Mouse (Mus musculus): ENCODE measurements around the gene Ppt2. TPM values are rescaled to one million over a fixed set of nuclear protein-coding genes. Genes with fewer than 3 reads are reported as not detected.

Gene Ppt2
- polyA plus RNA-seq, 1 experiment, result 12.7 TPM

GRCm38 (mm10) chr17:34589681-34590101 is 38.6 kb downstream of the Ppt2 start, which contains the start of gene Gpsm3:
TSS of gene Gpsm3 (plus strand) at chr17:34589806.
- H3K36me3 ChIP-seq (ENCODE audit: control insufficient read depth, insufficient read depth), result peaks cover 3% of the 10 kb centered on the region
- TF ChIP-seq FOSL1 (IDR thresholded peaks at IDR 0.05; ENCODE audit: insufficient read depth, low read length, poor library complexity, severe bottlenecking) (no peak), USF1 (IDR thresholded peaks at IDR 0.05; ENCODE audit: low read depth) (no peak), CTCF (IDR thresholded peaks at IDR 0.05; ENCODE audit: control insufficient read depth, insufficient read depth, insufficient read length) (no peak), MYOG (IDR thresholded peaks at IDR 0.05; ENCODE audit: control insufficient read depth, extremely low read depth, insufficient read length) (no peak), MYOD1 (IDR thresholded peaks at IDR 0.05; ENCODE audit: control insufficient read depth, insufficient read length, low read depth) (no peak), MAX (IDR thresholded peaks at IDR 0.05) (no peak), CEBPB (IDR thresholded peaks at IDR 0.05; ENCODE audit: low read depth) (no peak)
- no peaks in the 10 kb centered on the region for H3K27me3 ChIP-seq (ENCODE audit: control insufficient read depth, insufficient read depth, insufficient read length)
- peaks cover 2% of the 10 kb centered on the region for H3K79me3 ChIP-seq (ENCODE audit: low read depth)
- peaks cover 16% of the 10 kb centered on the region for H3K79me2 ChIP-seq (ENCODE audit: control insufficient read depth, insufficient read depth)
- no peak within 1 kb of the TSS for H3ac ChIP-seq (ENCODE audit: control insufficient read depth, insufficient read length, low read depth)
- H3K4me3 ChIP-seq (ENCODE audit: insufficient read depth, poor library complexity, severe bottlenecking), result no peak within 1 kb of the TSS

- peaks cover 2% of the 10 kb centered on the region for H3K79me3 ChIP-seq (ENCODE audit: low read depth)
- H3ac ChIP-seq (ENCODE audit: control insufficient read depth, insufficient read length, low read depth), result no peak overlapping the region
- H3K36me3 ChIP-seq (ENCODE audit: control insufficient read depth, insufficient read depth), result no peaks in the 10 kb centered on the region
- H3K27me3 ChIP-seq (ENCODE audit: control insufficient read depth, insufficient read depth, insufficient read length), result no peaks in the 10 kb centered on the region
- no peak overlapping the region for H3K4me3 ChIP-seq (ENCODE audit: insufficient read depth, poor library complexity, severe bottlenecking)
- peaks cover 12% of the 10 kb centered on the region for H3K79me2 ChIP-seq (ENCODE audit: control insufficient read depth, insufficient read depth)
- TF ChIP-seq MYOD1 (IDR thresholded peaks at IDR 0.05; ENCODE audit: control insufficient read depth, insufficient read length, low read depth) (no peak), MAX (IDR thresholded peaks at IDR 0.05) (no peak), FOSL1 (IDR thresholded peaks at IDR 0.05; ENCODE audit: insufficient read depth, low read length, poor library complexity, severe bottlenecking) (no peak), CTCF (IDR thresholded peaks at IDR 0.05; ENCODE audit: control insufficient read depth, insufficient read depth, insufficient read length) (no peak), CEBPB (IDR thresholded peaks at IDR 0.05; ENCODE audit: low read depth) (no peak), MYOG (IDR thresholded peaks at IDR 0.05; ENCODE audit: control insufficient read depth, extremely low read depth, insufficient read length) (no peak), USF1 (IDR thresholded peaks at IDR 0.05; ENCODE audit: low read depth) (no peak)
Observed at GRCm38 (mm10) chr17:34589206-34589605, 39.1 kb downstream of the Ppt2 start.

- H3K27me3 ChIP-seq (ENCODE audit: control insufficient read depth, insufficient read depth, insufficient read length), result no peaks in the 10 kb centered on the region
- peaks cover 9% of the 10 kb centered on the region for H3K79me2 ChIP-seq (ENCODE audit: control insufficient read depth, insufficient read depth)
- H3K4me3 ChIP-seq (ENCODE audit: insufficient read depth, poor library complexity, severe bottlenecking), result no peak overlapping the region
- H3K36me3 ChIP-seq (ENCODE audit: control insufficient read depth, insufficient read depth), result no peaks in the 10 kb centered on the region
- TF ChIP-seq CTCF (IDR thresholded peaks at IDR 0.05; ENCODE audit: control insufficient read depth, insufficient read depth, insufficient read length) (no peak), CEBPB (IDR thresholded peaks at IDR 0.05; ENCODE audit: low read depth) (no peak), USF1 (IDR thresholded peaks at IDR 0.05; ENCODE audit: low read depth) (no peak), MYOD1 (IDR thresholded peaks at IDR 0.05; ENCODE audit: control insufficient read depth, insufficient read length, low read depth) (no peak), MAX (IDR thresholded peaks at IDR 0.05) (no peak), FOSL1 (IDR thresholded peaks at IDR 0.05; ENCODE audit: insufficient read depth, low read length, poor library complexity, severe bottlenecking) (no peak), MYOG (IDR thresholded peaks at IDR 0.05; ENCODE audit: control insufficient read depth, extremely low read depth, insufficient read length) (no peak)
- H3K79me3 ChIP-seq (ENCODE audit: low read depth), result peaks cover 2% of the 10 kb centered on the region
- H3ac ChIP-seq (ENCODE audit: control insufficient read depth, insufficient read length, low read depth), result no peak overlapping the region
Observed at GRCm38 (mm10) chr17:34588767-34589166, 39.5 kb downstream of the Ppt2 start.

- H3K27me3 ChIP-seq (ENCODE audit: control insufficient read depth, insufficient read depth, insufficient read length), result peaks cover 3% of the 10 kb centered on the region
- H3K79me2 ChIP-seq (ENCODE audit: control insufficient read depth, insufficient read depth), result peaks cover 2% of the 10 kb centered on the region
- H3K4me3 ChIP-seq (ENCODE audit: insufficient read depth, poor library complexity, severe bottlenecking), result peak overlapping the region; percentile 49
- H3K79me3 ChIP-seq (ENCODE audit: low read depth), result peaks cover 1% of the 10 kb centered on the region
- TF ChIP-seq CEBPB (IDR thresholded peaks at IDR 0.05; ENCODE audit: low read depth) (no peak), FOSL1 (IDR thresholded peaks at IDR 0.05; ENCODE audit: insufficient read depth, low read length, poor library complexity, severe bottlenecking) (no peak), MYOG (IDR thresholded peaks at IDR 0.05; ENCODE audit: control insufficient read depth, extremely low read depth, insufficient read length) (no peak), MAX (IDR thresholded peaks at IDR 0.05) (no peak), USF1 (IDR thresholded peaks at IDR 0.05; ENCODE audit: low read depth) (no peak)
- peak overlapping the region; percentile 99 for H3ac ChIP-seq (ENCODE audit: control insufficient read depth, insufficient read length, low read depth)
- no peaks in the 10 kb centered on the region for H3K36me3 ChIP-seq (ENCODE audit: control insufficient read depth, insufficient read depth)
Observed at GRCm38 (mm10) chr17:34587814-34588213, 40.5 kb downstream of the Ppt2 start.

GRCm38 (mm10) chr17:34587423-34587811 is 40.9 kb downstream of the Ppt2 start:
- TF ChIP-seq FOSL1 (IDR thresholded peaks at IDR 0.05; ENCODE audit: insufficient read depth, low read length, poor library complexity, severe bottlenecking) (no peak), USF1 (IDR thresholded peaks at IDR 0.05; ENCODE audit: low read depth) (no peak), MAX (IDR thresholded peaks at IDR 0.05) (no peak), MYOG (IDR thresholded peaks at IDR 0.05; ENCODE audit: control insufficient read depth, extremely low read depth, insufficient read length) (no peak), CTCF (IDR thresholded peaks at IDR 0.05; ENCODE audit: control insufficient read depth, insufficient read depth, insufficient read length) (no peak), MYOD1 (IDR thresholded peaks at IDR 0.05; ENCODE audit: control insufficient read depth, insufficient read length, low read depth) (no peak)
- H3K79me3 ChIP-seq (ENCODE audit: low read depth), result no peaks in the 10 kb centered on the region
- peaks cover 6% of the 10 kb centered on the region for H3K27me3 ChIP-seq (ENCODE audit: control insufficient read depth, insufficient read depth, insufficient read length)
- peak overlapping the region; percentile 99 for H3ac ChIP-seq (ENCODE audit: control insufficient read depth, insufficient read length, low read depth)
- no peaks in the 10 kb centered on the region for H3K36me3 ChIP-seq (ENCODE audit: control insufficient read depth, insufficient read depth)
- peak overlapping the region; percentile 49 for H3K4me3 ChIP-seq (ENCODE audit: insufficient read depth, poor library complexity, severe bottlenecking)
- no peaks in the 10 kb centered on the region for H3K79me2 ChIP-seq (ENCODE audit: control insufficient read depth, insufficient read depth)

Data from C2C12 (cell line).